Mouse (Mus musculus): ENCODE measurements around the gene Ppp1ca.

DNA sequence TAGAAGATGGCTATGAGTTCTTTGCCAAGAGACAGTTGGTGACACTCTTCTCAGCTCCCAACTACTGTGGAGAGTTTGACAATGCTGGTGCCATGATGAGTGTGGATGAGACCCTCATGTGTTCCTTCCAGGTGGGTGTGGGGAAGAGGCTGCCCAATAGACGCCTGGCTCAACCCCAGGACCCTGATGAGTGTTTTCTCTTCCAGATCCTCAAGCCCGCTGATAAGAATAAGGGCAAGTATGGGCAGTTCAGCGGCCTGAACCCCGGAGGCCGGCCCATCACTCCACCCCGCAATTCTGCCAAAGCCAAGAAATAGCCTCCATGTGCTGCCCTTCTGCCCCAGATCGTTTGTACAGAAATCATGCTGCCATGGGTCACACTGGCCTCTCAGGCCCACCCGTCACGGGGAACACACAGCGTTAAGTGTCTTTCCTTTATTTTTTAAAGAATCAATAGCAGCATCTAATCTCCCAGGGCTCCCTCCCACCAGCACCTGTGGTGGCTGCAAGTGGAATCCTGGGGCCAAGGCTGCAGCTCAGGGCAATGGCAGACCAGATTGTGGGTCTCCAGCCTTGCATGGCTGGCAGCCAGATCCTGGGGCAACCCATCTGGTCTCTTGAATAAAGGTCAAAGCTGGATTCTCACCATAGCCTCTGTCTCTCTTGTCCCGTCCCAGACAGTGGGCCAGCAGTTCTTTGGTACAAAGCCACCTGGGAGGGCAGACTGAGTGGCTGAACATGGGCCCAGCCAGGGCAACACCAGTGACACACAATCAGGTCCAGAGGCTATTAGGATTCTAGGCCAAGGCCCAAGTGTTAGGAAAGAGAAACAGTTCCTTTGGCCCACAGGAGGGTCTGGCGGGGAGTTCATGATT lies 3.1 kb downstream of the Ppp1ca start:
- TF ChIP-seq CTCF (IDR thresholded peaks at IDR 0.05; ENCODE audit: insufficient read depth, low read length) = no peak
- no peak for TF ChIP-seq POLR2A (IDR thresholded peaks at IDR 0.05; ENCODE audit: borderline replicate concordance, extremely low read depth, low read depth, low read length)
